Mouse (Mus musculus) forebrain, embryonic 11.5 days (tissue): ENCODE measurements around the gene Tra2b. TPM values are rescaled to one million over a fixed set of nuclear protein-coding genes. Genes with fewer than 3 reads are reported as not detected.
"Not testable (repeated sequence)": the region's sequence is repeated elsewhere in the genome, so short reads cannot be mapped to it uniquely, and the experiment has no call there.

Experiments used
- ATAC-seq: fragments of 200-750 bp; cut with Nextera tagmentation; replicated peaks from 2 replicates; pipeline ENCODE4 v1.8.0; 2017; ENCODE audit warnings: moderate TSS enrichment; ENCODE audit not compliant: low FRiP score
- DNase-seq: peaks from one replicate; pipeline ENCODE4 v3.0.0-alpha.2; 2017; ENCODE audit warnings: low spot score
- H3K27ac ChIP-seq: fragments of 300-500 bp; sonication (generic); 2 replicates; pipeline ENCODE4 v1.5.1; 2014; ENCODE audit warnings: low read depth, low read length
- H3K27me3 ChIP-seq: fragments of 300-500 bp; sonication (generic); 2 replicates; pipeline ENCODE4 v1.6.1; 2014; ENCODE audit warnings: mild to moderate bottlenecking, low read length, mixed read lengths; ENCODE audit not compliant: control insufficient read depth, insufficient read depth
- H3K36me3 ChIP-seq: fragments of 300-500 bp; sonication (generic); 2 replicates; pipeline ENCODE4 v1.6.1; 2014; ENCODE audit warnings: mild to moderate bottlenecking, low read length, moderate library complexity, mixed read lengths; ENCODE audit not compliant: control insufficient read depth, insufficient read depth
- H3K4me1 ChIP-seq: fragments of 300-500 bp; sonication (generic); replicated peaks from 2 replicates; pipeline ENCODE4 v1.6.1; 2014; ENCODE audit warnings: low read length, mixed read lengths; ENCODE audit not compliant: control insufficient read depth, insufficient read depth
- H3K4me2 ChIP-seq: fragments of 300-500 bp; sonication (generic); 2 replicates; pipeline ENCODE4 v1.6.1; 2014; ENCODE audit warnings: low read depth, mild to moderate bottlenecking, low read length, moderate library complexity, mixed read lengths; ENCODE audit not compliant: severe bottlenecking
- H3K4me3 ChIP-seq: fragments of 300-500 bp; sonication (generic); 2 replicates; pipeline ENCODE4 v1.5.1; 2014; ENCODE audit warnings: low read depth, low read length
- H3K9ac ChIP-seq: fragments of 300-500 bp; sonication (generic); 2 replicates; pipeline ENCODE4 v1.6.1; 2014; ENCODE audit warnings: low read length
- H3K9me3 ChIP-seq: fragments of 300-500 bp; sonication (generic); 2 replicates; pipeline ENCODE4 v1.6.1; 2016; ENCODE audit warnings: low read length, mixed read lengths; ENCODE audit not compliant: control insufficient read depth
- WGBS: fragments of 180-500 bp; shearing (Covaris S2); extraction: QIAGEN DNeasy Blood & Tissue Kit; methylation state at CpG from one replicate; pipeline ENCODE4 v1.1.7; 2014; 5-methylcytosine and 5-hydroxymethylcytosine counted together
- polyA plus RNA-seq: library from polyadenylated mRNA; unstranded; fragments of >200 nt; fragmentation: Nextera tagmentation; extraction: Ambion mirVana; gene quantifications from 2 replicates; pipeline ENCODE4 v1.2.1, GENCODE M21; 2014

The Tra2b gene
- polyA plus RNA-seq, 1 experiment from 2014 or later, result 514 TPM

- H3K4me2 ChIP-seq, result no peak overlapping the region
- no peak overlapping the region for H3K9ac ChIP-seq
- WGBS, result 88% methylated on average over 2 of the region's 2 CpGs
- no peaks in the 10 kb centered on the region for H3K4me1 ChIP-seq
- no peak for ATAC-seq
- no peak for DNase-seq
- H3K27ac ChIP-seq, result no peak overlapping the region
- H3K36me3 ChIP-seq, result peaks cover 11% of the 10 kb centered on the region; the same call in 1 of the 2 replicates
- no peaks in the 10 kb centered on the region for H3K9me3 ChIP-seq
- no peak overlapping the region for H3K4me3 ChIP-seq
- H3K27me3 ChIP-seq, result no peaks in the 10 kb centered on the region
Observed at GRCm38 (mm10) chr16:22239978-22240377, 25.8 kb downstream of the Tra2b start.

- no peak for ATAC-seq
- H3K36me3 ChIP-seq, result peaks cover 11% of the 10 kb centered on the region; the same call in 1 of the 2 replicates
- DNase-seq, result no peak
Observed at GRCm38 (mm10) chr16:22238928-22239620, 26.7 kb downstream of the Tra2b start.

GRCm38 (mm10) chr16:22238402-22238801, 27.4 kb downstream of the Tra2b start:
- not testable (repeated sequence) for H3K27me3 ChIP-seq, ATAC-seq, H3K4me3 ChIP-seq, H3K36me3 ChIP-seq, H3K4me1 ChIP-seq, H3K9ac ChIP-seq, H3K9me3 ChIP-seq, DNase-seq, H3K4me2 ChIP-seq, H3K27ac ChIP-seq
- WGBS, result 81% methylated on average over 4 of the region's 4 CpGs

More at GRCm38 (mm10) chr16:22238928-22239620, 26.7 kb downstream of the Tra2b start:
- Histone ChIP-seq H3K27ac (no peak overlapping the region), H3K4me3 (no peak overlapping the region), H3K9me3 (no peaks in the 10 kb centered on the region), H3K4me1 (peaks cover 4% of the 10 kb centered on the region), H3K4me2 (no peak overlapping the region), H3K27me3 (no peaks in the 10 kb centered on the region), H3K9ac (no peak overlapping the region)
- 84% methylated on average over 4 of the region's 4 CpGs for WGBS

GRCm38 (mm10) chr16:22236814-22237213, 29.0 kb downstream of the Tra2b start:
- ATAC-seq, result no peak
- Histone ChIP-seq H3K9ac (no peak overlapping the region), H3K4me1 (peaks cover 4% of the 10 kb centered on the region), H3K9me3 (no peaks in the 10 kb centered on the region), H3K36me3 (peaks cover 2% of the 10 kb centered on the region; the same call in 1 of the 2 replicates), H3K27ac (no peak overlapping the region), H3K27me3 (no peaks in the 10 kb centered on the region), H3K4me3 (no peak overlapping the region), H3K4me2 (no peak overlapping the region)
- DNase-seq, result peak; percentile 49
- 94% methylated on average over 16 of the region's 16 CpGs for WGBS

GRCm38 (mm10) chr16:22234535-22234934, 31.3 kb downstream of the Tra2b start:
- peak; percentile 48 for DNase-seq
- peaks cover 4% of the 10 kb centered on the region for H3K4me1 ChIP-seq
- no peak overlapping the region for H3K9ac ChIP-seq
- no peak overlapping the region for H3K27ac ChIP-seq
- WGBS, result 26% methylated on average over 6 of the region's 6 CpGs
- no peak for ATAC-seq
- H3K27me3 ChIP-seq, result no peaks in the 10 kb centered on the region
- no peak overlapping the region for H3K4me2 ChIP-seq
- H3K36me3 ChIP-seq, result no peaks in the 10 kb centered on the region
- H3K9me3 ChIP-seq, result no peaks in the 10 kb centered on the region
- H3K4me3 ChIP-seq, result no peak overlapping the region

- not testable (repeated sequence) for H3K36me3 ChIP-seq, H3K4me1 ChIP-seq, H3K9me3 ChIP-seq, H3K4me3 ChIP-seq, H3K4me2 ChIP-seq, H3K9ac ChIP-seq, ATAC-seq, H3K27me3 ChIP-seq, H3K27ac ChIP-seq, DNase-seq
- 78% methylated on average over 16 of the region's 16 CpGs for WGBS
Observed at GRCm38 (mm10) chr16:22230276-22230675, 35.5 kb downstream of the Tra2b start.

GRCm38 (mm10) chr16:22203501-22203900, 62.3 kb downstream of the Tra2b start:
- DNase-seq, result no peak

GRCm38 (mm10) chr16:22201858-22202257, 63.9 kb downstream of the Tra2b start:
- Histone ChIP-seq H3K27me3 (no peaks in the 10 kb centered on the region), H3K9ac (no peak overlapping the region), H3K4me1 (no peaks in the 10 kb centered on the region), H3K9me3 (no peaks in the 10 kb centered on the region), H3K4me2 (no peak overlapping the region), H3K36me3 (no peaks in the 10 kb centered on the region), H3K4me3 (no peak overlapping the region), H3K27ac (no peak overlapping the region)
- WGBS, result 73% methylated on average over 3 of the region's 3 CpGs
- ATAC-seq (no peak), DNase-seq (no peak)

More at GRCm38 (mm10) chr16:22203501-22203900, 62.3 kb downstream of the Tra2b start:
- no peak for ATAC-seq
- 82% methylated on average over 1 of the region's 1 CpGs for WGBS
- Histone ChIP-seq H3K4me3 (no peak overlapping the region), H3K4me2 (no peak overlapping the region), H3K9ac (no peak overlapping the region), H3K9me3 (no peaks in the 10 kb centered on the region), H3K27me3 (no peaks in the 10 kb centered on the region), H3K4me1 (no peaks in the 10 kb centered on the region), H3K27ac (no peak overlapping the region), H3K36me3 (no peaks in the 10 kb centered on the region)

GRCm38 (mm10) chr16:22200476-22200875, 65.3 kb downstream of the Tra2b start:
- DNase-seq, result no peak

More at GRCm38 (mm10) chr16:22200476-22200875, 65.3 kb downstream of the Tra2b start:
- WGBS, result 41% methylated on average over 1 of the region's 1 CpGs
- no peak for ATAC-seq
- Histone ChIP-seq H3K4me1 (no peaks in the 10 kb centered on the region), H3K4me2 (no peak overlapping the region), H3K27ac (no peak overlapping the region), H3K27me3 (no peaks in the 10 kb centered on the region), H3K36me3 (no peaks in the 10 kb centered on the region), H3K9me3 (no peaks in the 10 kb centered on the region), H3K9ac (no peak overlapping the region), H3K4me3 (no peak overlapping the region)
